Mouse (Mus musculus) lung, adult 2 months (tissue): ENCODE measurements around the gene Itk. TPM values are rescaled to one million over a fixed set of nuclear protein-coding genes. Genes with fewer than 3 reads are reported as not detected.

ENCODE experiments used
- DNase-seq: peaks from one replicate; pipeline ENCODE4 v3.0.0; 2022
- H3K4me1 ChIP-seq: fragments of 200-500 bp; 2 replicates; pipeline ENCODE4 v1.6.1; 2011; ENCODE audit warnings: low read length; ENCODE audit not compliant: control insufficient read depth, insufficient read depth
- H3K4me3 ChIP-seq: fragments of 200-500 bp; replicated peaks from 2 replicates; pipeline ENCODE3; 2011; ENCODE audit warnings: low read depth, mild to moderate bottlenecking, control low read depth, low read length; ENCODE audit errors: extremely low read depth
- CTCF ChIP-seq: fragments of 200-500 bp; IDR thresholded peaks from 2 replicates; pipeline ENCODE4 v1.5.1; 2011; ENCODE audit warnings: mild to moderate bottlenecking, low read length, control low read depth; ENCODE audit not compliant: insufficient read depth
- POLR2A ChIP-seq: fragments of 200-500 bp; IDR thresholded peaks from 2 replicates; pipeline ENCODE4 v1.6.1; 2011; ENCODE audit warnings: low read depth, mild to moderate bottlenecking, control low read depth, low read length, borderline replicate concordance; ENCODE audit errors: extremely low read depth
- WGBS: fragments of 180-500 bp; shearing (Covaris S2); methylation state at CpG from one replicate; pipeline ENCODE4 v1.1.7; 2018; 5-methylcytosine and 5-hydroxymethylcytosine counted together
- polyA plus RNA-seq: library from polyadenylated mRNA; depleted of rRNA; stranded (reverse); fragments of >200 nt; gene quantifications from 2 replicates; pipeline ENCODE4 v1.2.3, GENCODE M21; 2012

The Itk gene
- polyA plus RNA-seq, 1 experiment, result 1.7 TPM

DNA sequence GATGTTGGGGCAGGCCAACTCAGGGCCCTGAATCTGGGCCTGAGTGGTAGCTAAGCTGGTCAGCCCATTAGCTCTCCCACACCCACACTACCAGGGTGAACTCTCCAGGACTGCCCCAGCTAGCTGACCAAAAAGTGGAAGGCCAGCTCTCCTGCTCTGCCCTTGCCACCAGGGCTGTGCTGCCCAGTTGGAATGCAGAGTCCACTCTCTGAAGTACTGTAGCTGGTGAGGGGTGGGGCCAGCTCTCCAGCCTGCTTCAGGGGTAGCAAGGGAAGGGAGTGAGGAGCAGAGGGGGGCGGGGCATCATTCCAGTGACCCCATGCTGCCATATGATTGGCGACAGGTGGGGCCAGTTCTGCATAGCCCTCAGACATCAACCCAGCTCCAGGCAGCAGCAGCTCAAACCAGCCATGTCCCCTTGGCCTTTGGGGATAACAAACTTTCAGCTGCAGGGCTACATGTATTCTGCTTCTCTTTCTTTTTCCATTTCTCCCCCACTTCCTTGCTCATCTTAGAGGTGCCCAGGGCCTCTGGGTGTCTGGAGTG lies 20.8 kb upstream of the Itk start:
- no peak overlapping the region for H3K4me3 ChIP-seq
- 45% methylated on average over 2 of the region's 2 CpGs for WGBS

DNA sequence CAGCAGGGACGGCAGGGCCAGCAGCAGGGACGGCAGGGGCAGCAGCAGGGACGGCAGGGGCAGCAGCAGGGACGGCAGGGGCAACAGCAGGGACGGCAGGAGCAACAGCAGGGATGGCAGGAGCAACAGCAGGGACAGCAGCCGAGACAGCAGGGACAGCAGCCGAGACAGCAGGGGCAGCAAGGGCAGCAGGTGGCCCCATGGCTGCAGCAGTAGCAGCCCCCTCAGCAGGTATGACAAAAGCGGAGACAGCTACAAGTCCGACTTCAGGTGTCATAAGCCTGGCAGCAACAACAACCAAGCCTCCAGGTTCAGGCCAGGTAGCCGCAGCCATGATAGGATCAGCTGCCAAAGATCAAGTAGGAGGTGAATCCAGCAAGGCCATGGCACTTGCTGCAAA lies 17.4 kb upstream of the Itk start:
- H3K4me1 ChIP-seq, result no peaks in the 10 kb centered on the region
- H3K4me3 ChIP-seq, result no peak overlapping the region
- TF ChIP-seq POLR2A (no peak), CTCF (no peak)
- no peak for DNase-seq
- WGBS, result 44% methylated on average over 10 of the region's 10 CpGs

More for the DNA sequence above, 20.8 kb upstream of the Itk start:
- TF ChIP-seq POLR2A (no peak), CTCF (no peak)
- no peaks in the 10 kb centered on the region for H3K4me1 ChIP-seq
- DNase-seq, result no peak

DNA sequence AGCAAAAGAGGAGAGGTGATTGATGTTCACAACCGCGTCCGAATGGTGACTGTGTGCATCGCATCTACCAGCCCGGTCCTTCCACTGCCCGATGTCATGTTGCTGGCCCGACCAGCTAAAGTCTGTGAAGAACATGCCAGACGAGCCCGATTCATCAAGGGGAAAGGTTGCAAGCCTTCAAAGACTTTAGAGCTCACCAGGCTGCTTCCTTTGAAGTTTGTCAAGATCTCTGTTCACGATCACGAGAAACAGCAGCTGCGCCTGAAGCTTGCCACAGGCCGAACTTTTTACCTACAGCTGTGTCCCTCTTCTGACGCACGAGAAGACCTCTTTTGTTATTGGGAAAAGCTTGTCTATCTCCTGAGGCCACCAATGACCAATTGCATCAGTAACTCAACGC lies 15.7 kb upstream of the Itk start:
- TF ChIP-seq CTCF (no peak), POLR2A (no peak)
- Histone ChIP-seq H3K4me1 (no peaks in the 10 kb centered on the region), H3K4me3 (no peak overlapping the region)
- no peak for DNase-seq
- WGBS, result 82% methylated on average over 16 of the region's 16 CpGs

DNA sequence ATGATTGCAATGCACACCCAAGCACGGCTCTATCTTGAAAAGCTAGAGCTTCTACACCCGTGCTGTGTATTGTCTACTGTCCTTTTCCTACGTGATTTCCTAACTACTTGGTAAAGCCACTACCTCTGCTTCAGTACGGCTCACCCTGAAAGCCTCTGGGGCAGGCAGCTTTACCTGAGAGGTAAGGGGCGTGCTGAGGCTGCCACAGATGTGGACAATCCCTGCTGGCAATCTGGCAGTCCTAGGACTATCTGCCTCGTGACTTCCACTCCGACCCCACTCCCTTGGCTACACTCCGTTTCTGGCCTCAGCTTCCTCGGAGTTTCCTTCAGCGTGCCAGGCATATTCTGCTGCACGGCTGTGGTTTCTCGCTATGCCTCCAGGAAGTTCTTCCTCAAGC lies 12.2 kb upstream of the Itk start:
- TF ChIP-seq CTCF (no peak), POLR2A (no peak)
- 62% methylated on average over 12 of the region's 12 CpGs for WGBS
- Histone ChIP-seq H3K4me1 (no peaks in the 10 kb centered on the region), H3K4me3 (no peak overlapping the region)
- no peak for DNase-seq

DNA sequence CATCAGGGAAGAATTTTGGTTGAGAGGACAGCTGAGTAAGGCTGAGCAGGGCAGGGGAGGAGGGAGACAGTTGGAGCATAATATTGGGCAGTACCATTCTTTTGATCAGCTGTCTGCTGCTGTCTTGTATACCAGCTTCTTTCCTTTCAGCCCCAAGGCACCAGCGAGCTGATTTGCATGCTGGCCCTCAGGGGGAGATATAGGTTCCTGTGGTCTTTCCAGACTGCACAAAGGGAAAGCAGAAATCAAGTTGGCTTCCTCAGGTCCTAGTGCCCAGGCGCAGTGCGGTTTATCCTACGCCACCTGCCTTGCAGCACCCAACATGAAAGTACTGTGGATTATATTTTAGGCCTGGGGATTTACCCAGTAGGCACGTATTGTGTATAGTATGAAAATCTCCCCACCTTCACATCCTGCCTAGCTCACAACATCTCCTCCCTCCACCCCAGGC lies 9.6 kb upstream of the Itk start:
- 59% methylated on average over 5 of the region's 5 CpGs for WGBS
- H3K4me1 ChIP-seq, result no peaks in the 10 kb centered on the region
- no peak for DNase-seq
- no peak for TF ChIP-seq POLR2A
- TF ChIP-seq CTCF, result no peak
- H3K4me3 ChIP-seq, result no peak overlapping the region

DNA sequence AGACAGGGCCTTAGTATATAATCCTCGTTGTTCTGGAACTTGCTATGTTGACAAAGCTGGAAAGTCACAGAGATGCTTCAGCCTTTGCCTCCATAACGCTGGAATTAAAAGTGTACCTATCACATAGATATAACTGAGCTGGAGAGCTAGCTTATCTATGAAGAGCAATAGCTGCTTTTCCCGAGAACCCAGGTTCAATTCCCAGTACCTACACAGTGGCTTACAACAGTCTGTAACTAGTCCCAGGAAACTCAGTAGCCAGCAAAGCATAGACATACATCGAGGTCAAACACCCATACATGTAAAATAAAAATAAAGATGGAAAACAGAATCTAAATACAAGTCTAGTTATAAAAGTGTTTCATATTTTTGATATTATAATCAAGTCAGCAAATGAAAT lies 9.2 kb upstream of the Itk start:
- Histone ChIP-seq H3K4me1 (no peaks in the 10 kb centered on the region), H3K4me3 (no peak overlapping the region)
- no peak for TF ChIP-seq POLR2A
- no peak for TF ChIP-seq CTCF
- no peak for DNase-seq
- WGBS, result 75% methylated on average over 4 of the region's 4 CpGs

DNA sequence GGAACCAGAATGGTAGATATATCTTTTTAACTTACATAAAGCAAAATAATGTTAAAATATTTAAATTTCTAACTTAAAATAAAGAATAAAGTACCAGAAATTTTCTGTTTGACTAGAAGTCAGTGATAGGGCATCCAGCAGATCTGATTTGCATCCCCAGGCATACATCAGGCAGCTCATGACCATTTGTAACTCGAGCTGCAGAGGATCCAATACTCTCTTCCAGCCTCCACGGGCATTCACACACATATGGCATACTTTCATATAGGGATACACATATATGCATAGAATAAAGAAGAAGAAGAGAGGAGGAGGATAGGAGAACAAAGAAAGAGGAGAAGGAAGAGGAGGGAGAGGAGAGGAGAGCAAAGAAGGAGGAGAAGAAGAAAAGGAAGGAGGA lies 8.6 kb upstream of the Itk start:
- no peaks in the 10 kb centered on the region for H3K4me1 ChIP-seq
- no peak overlapping the region for H3K4me3 ChIP-seq
- DNase-seq, result no peak
- TF ChIP-seq CTCF, result no peak
- no peak for TF ChIP-seq POLR2A
- WGBS, result 56% methylated on average over 2 of the region's 2 CpGs

DNA sequence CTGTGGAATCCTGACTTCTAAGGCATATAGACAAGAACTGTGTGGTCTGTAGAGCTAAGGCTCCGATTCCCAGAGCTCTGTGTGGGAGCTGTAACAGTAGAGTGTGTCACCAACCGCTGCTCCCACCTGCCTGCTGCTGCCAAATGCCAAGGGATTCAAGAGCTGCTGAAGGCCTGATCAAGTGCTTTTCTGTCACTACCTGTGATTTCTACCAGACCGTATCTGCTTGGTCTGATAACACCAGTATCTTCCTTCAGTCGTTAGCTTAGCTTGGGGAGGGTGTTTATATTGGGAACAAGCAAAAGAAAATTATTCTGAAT lies 7.5 kb upstream of the Itk start:
- DNase-seq, result no peak
- TF ChIP-seq POLR2A (no peak), CTCF (no peak)
- H3K4me1 ChIP-seq, result no peaks in the 10 kb centered on the region
- no peak overlapping the region for H3K4me3 ChIP-seq
- WGBS, result 76% methylated on average over 4 of the region's 4 CpGs

DNA sequence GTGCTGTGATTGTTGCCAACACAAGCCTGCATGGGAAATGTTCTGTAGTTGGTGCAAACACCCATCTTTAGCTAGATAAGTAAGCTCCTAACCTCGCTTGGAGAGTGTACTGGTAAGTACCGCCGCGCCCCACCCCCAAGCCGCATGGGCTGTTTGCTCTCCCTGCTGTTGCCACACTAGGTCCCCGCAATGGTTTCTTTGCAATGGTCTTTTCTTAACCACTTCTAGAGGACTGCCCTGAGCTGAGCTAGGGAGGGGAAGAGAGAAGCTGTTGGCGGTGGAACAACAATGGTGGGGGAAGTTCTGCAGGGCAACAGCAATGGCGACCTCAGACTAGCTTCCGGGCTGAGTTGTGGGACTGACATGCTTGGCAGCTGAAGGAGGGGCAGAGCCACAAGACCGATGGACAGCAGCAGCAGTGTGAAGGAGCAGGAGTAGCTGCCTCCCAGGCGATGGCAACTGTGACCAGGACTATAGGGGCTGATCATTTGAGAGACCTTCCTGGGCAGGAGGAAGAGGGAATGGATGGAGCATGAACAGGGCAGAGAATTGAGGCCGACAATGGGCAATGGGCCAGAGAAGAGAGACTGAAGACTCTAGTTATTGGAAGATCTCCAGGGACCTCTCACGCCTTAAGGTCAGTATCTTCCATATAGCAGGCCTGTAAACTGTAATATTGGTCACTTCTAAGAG lies 7.0 kb upstream of the Itk start, which contains the start of gene Fam71b:
Gene Fam71b, plus strand, starts transcription at position 393 of the 693 bp plus-strand sequence.
- DNase-seq, result no peak
- TF ChIP-seq POLR2A (no peak), CTCF (no peak)
- Histone ChIP-seq H3K4me3 (no peak within 1 kb of the TSS), H3K4me1 (no peaks in the 10 kb centered on the region)
- WGBS, result 54% methylated on average over 13 of the region's 13 CpGs

DNA sequence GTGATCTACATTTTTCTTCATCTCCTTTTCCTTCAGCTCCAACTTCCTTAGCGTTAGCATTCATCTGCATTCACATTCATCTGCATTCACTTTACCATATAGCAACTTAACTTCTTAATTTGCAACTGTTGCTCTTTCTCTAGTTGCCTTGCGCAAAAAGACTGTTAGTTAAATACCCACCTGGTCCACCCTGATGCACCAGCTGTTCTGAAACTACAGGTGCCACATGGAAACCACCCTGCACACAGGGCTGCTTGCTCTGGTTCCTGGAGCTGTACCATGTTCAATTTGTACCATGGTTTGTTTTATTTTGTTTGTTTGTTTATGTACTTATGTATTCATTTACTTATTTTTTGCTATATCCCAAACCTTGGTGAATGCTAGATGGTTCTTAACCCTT lies 6.4 kb upstream of the Itk start:
- no peaks in the 10 kb centered on the region for H3K4me1 ChIP-seq
- 91% methylated on average over 2 of the region's 2 CpGs for WGBS
- TF ChIP-seq POLR2A, result no peak
- TF ChIP-seq CTCF, result no peak
- DNase-seq, result no peak
- no peak overlapping the region for H3K4me3 ChIP-seq
